Mouse (Mus musculus): ENCODE data around the gene Sypl2. TPM values are rescaled to one million over a fixed set of nuclear protein-coding genes. Genes with fewer than 3 reads are reported as not detected.
"Not testable (repeated sequence)": the region's sequence is repeated elsewhere in the genome, so short reads cannot be mapped to it uniquely, and the experiment has no call there.

Sypl2 gene
- not detected for polyA plus RNA-seq (2021)

- CTCF ChIA-PET, result no interaction called here
- in situ Hi-C loops (cut with MboI; ENCODE audit: low pct_unique_long_range_greater_than_20kb), result no loop called here
- POLR2A ChIA-PET, result no interaction called here
- DNase-seq (ENCODE audit: low read depth, low spot score) (no peak), ATAC-seq (no peak)
- no peak for TF ChIP-seq CTCF (IDR thresholded peaks at IDR 0.05)
- peaks cover 74% of the 10 kb centered on the region for H3K27me3 ChIP-seq
These were observed at the start of gene Sypl2 for GRCm38 (mm10) chr3:108226558-108227350. Sypl2 (minus strand) TSS chr3:108226648.

GRCm38 (mm10) chr3:108259319-108259718 is 32.9 kb upstream of the Sypl2 start:
- TF ChIP-seq CTCF (IDR thresholded peaks at IDR 0.05), result no peak
- in situ Hi-C loops (cut with MboI; ENCODE audit: low pct_unique_long_range_greater_than_20kb), result no loop called here
- H3K27me3 ChIP-seq, result no peaks in the 10 kb centered on the region
- ChIA-PET CTCF (interaction anchor here (1.0 to 4.2 kb wide), 5 partner anchors 8 to 130 kb away, joined by 3 to 11 read pairs (median 3); partner anchors contain the start of gene Cyb561d1), POLR2A (interaction anchor here (0.7 kb wide), 1 partner anchor 586 kb away, joined by 3 read pairs; no protein-coding TSS in a partner anchor)
- DNase-seq (ENCODE audit: low read depth, low spot score) (no peak), ATAC-seq (no peak)

GRCm38 (mm10) chr3:108257831-108258500 is 31.5 kb upstream of the Sypl2 start:
- ChIA-PET POLR2A (interaction anchor here (0.6 to 1.6 kb wide), 3 partner anchors 37 to 76 kb away, joined by 3 to 4 read pairs (median 3); no protein-coding TSS in a partner anchor), CTCF (interaction anchor here (1.2 to 4.2 kb wide), 5 partner anchors 12 to 57 kb away, joined by 3 to 11 read pairs (median 3); partner anchors contain the start of gene Cyb561d1)
- no peak for TF ChIP-seq CTCF (IDR thresholded peaks at IDR 0.05)
- DNase-seq (ENCODE audit: low read depth, low spot score) (no peak), ATAC-seq (no peak)
- no peaks in the 10 kb centered on the region for H3K27me3 ChIP-seq
- in situ Hi-C loops (cut with MboI; ENCODE audit: low pct_unique_long_range_greater_than_20kb), result no loop called here

DNA sequence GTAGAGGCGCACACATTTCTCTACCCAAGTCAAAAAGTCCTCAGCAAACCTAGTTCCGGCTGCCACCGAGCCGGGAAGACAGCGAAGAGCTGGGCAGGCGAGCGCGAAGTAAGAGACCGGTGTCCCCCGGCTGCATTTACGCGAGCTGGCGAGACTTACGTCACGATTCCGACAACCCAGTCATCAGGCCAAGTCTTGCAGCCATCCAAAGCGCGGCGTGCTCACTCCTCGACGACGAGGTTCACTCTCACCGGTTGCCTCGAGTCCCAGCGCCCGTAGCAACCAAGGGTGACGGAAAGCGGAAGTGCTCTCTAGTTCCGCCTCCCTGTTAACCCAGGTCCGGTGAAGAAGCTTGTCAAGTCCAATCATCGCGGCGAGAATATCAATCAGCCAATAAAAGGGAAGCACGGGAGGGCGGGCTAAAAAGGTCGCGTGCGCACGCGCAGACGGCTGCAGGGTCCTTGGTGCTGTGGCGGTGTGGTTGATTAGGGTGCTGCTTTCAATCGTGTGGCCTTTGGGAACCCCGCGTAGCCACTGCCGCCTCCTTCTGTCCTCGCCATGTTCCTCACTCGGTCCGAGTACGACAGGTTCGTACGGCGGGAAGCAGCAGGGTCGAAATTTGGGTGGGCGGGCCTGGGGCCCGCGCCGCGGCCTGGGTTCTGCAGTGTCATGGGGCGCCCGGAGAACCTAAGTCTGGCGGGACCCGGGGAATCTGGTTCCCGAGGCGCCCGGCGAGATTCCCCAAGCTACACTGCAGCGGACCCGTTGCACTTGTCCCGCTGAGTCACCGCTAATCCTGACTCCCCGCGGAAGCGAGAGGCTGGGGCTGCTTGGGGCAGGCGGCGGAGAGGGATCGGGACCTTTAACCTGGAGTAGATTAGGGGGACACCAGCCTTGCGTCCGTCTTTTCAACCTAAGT is 30.5 kb upstream of the Sypl2 start, which contains the start of gene Psma5:
Gene Psma5 (plus strand): TSS at position 208 of the 919 bp plus-strand sequence.
- ATAC-seq (peak; percentile 98), DNase-seq (ENCODE audit: low read depth, low spot score) (peak; percentile 96)
- POLR2A ChIA-PET, result interaction anchor here (0.6 to 1.6 kb wide), 7 partner anchors 9 to 92 kb away, joined by 3 to 6 read pairs (median 4); partner anchors contain the start of genes Atxn7l2 and Cyb561d1
- no peak for TF ChIP-seq CTCF (IDR thresholded peaks at IDR 0.05)
- in situ Hi-C loops (cut with MboI; ENCODE audit: low pct_unique_long_range_greater_than_20kb), result no loop called here
- CTCF ChIA-PET, result interaction anchor here (1.0 to 4.2 kb wide), 7 partner anchors 13 to 93 kb away, joined by 3 to 11 read pairs (median 4); no protein-coding TSS in a partner anchor
- H3K27me3 ChIP-seq, result no peaks in the 10 kb centered on the region

DNA sequence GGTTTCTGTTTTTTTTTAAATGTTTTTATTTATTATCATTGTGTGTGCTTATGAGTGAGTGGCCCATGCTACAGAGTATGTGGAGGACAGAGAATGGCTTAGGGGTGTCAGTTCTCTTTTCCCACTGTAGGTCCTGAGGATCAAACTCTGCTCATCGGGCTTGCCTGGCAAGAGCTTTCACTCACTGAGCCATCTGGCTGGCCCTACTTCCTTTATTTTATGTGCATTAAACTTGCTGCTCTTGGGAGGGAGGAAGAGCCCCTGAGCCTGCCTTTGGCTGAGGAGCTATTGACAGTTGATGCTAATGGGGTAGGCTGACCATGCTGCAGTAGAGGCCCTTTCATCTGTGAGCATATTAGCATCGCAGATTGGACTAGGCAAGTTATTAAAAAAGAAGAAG is 20.4 kb upstream of the Sypl2 start:
- ChIA-PET POLR2A (interaction anchor here (0.6 kb wide), 1 partner anchor 82 kb away, joined by 4 read pairs; no protein-coding TSS in a partner anchor), CTCF (no interaction called here)
- TF ChIP-seq CTCF (IDR thresholded peaks at IDR 0.05), result no peak
- in situ Hi-C loops (cut with MboI; ENCODE audit: low pct_unique_long_range_greater_than_20kb), result no loop called here
- no peak for ATAC-seq
- DNase-seq (ENCODE audit: low read depth, low spot score), result no peak
- peaks cover 5% of the 10 kb centered on the region for H3K27me3 ChIP-seq

DNA sequence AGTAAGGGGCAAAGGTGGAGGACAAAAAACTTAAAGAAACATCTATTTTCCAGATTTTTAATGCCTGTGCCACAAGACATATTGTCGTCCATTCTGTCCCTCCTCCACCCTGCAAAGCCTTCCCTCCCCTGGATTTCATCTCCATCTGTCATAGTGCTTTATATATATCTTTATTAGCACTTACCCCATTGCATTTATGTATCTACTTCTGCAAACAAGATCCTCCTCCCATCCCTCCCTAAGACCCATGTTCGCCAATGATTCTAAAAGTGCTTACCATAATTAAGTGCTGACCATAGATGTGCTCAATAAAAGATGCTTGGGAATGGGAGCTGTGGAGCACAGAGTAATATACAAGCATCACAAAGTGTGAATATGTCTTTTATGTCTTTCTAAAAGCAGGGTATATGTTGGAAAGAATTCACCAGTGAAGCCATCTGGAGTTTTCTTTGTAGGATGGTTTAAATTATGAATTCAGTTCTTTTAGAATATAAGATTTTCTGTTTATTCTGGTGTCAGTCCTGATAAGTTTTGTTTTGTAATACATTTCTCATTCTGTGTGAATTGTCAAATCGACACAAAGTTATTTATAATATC is 14.9 kb upstream of the Sypl2 start:
- in situ Hi-C loops (cut with MboI; ENCODE audit: low pct_unique_long_range_greater_than_20kb), result no loop called here
- H3K27me3 ChIP-seq, result peaks cover 10% of the 10 kb centered on the region
- no peak for ATAC-seq
- DNase-seq (ENCODE audit: low read depth, low spot score), result no peak
- POLR2A ChIA-PET, result no interaction called here
- no peak for TF ChIP-seq CTCF (IDR thresholded peaks at IDR 0.05)
- CTCF ChIA-PET, result no interaction called here

- DNase-seq (ENCODE audit: low read depth, low spot score); CTCF ChIA-PET; ATAC-seq; in situ Hi-C loops (cut with MboI; ENCODE audit: low pct_unique_long_range_greater_than_20kb); POLR2A ChIA-PET: not testable (repeated sequence)
- peak; percentile 65 for TF ChIP-seq CTCF (IDR thresholded peaks at IDR 0.05)
- peaks cover 19% of the 10 kb centered on the region for H3K27me3 ChIP-seq
These were observed 11.1 kb upstream of the Sypl2 start for GRCm38 (mm10) chr3:108237474-108238102.

DNA sequence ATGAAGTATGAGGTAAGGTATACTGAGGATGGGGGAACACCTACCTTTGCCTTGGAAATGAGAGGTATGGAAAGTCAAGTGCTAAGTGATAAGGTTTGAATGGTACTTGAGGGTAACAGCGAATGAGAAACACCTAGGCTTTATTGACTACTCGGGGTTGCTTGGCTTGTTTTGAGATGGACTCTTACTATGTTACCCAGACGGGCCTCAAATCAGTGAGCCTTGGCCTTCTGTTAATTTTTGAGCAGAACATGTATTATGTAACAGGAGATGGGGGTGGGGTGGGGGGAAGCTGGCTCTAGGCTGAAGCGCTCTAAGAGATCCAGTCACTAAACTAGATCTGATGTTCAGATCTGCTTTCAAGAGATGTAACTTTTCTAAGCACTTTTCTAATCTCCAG is 5.2 kb upstream of the Sypl2 start:
- CTCF ChIA-PET, result interaction anchor here (1.8 kb wide), 1 partner anchor 25 kb away, joined by 6 read pairs; the partner anchor contains the start of gene Psma5
- no peak for TF ChIP-seq CTCF (IDR thresholded peaks at IDR 0.05)
- in situ Hi-C loops (cut with MboI; ENCODE audit: low pct_unique_long_range_greater_than_20kb), result no loop called here
- POLR2A ChIA-PET, result interaction anchor here (1.6 kb wide), 1 partner anchor 21 kb away, joined by 3 read pairs; the partner anchor contains the start of gene Atxn7l2
- peaks cover 50% of the 10 kb centered on the region for H3K27me3 ChIP-seq
- DNase-seq (ENCODE audit: low read depth, low spot score) (no peak), ATAC-seq (no peak)

GRCm38 (mm10) chr3:108227521-108227920 is 1.1 kb upstream of the Sypl2 start:
- DNase-seq (ENCODE audit: low read depth, low spot score) (no peak), ATAC-seq (no peak)
- TF ChIP-seq CTCF (IDR thresholded peaks at IDR 0.05), result no peak
- in situ Hi-C loops (cut with MboI; ENCODE audit: low pct_unique_long_range_greater_than_20kb), result no loop called here
- POLR2A ChIA-PET, result no interaction called here
- CTCF ChIA-PET, result no interaction called here
- H3K27me3 ChIP-seq, result peaks cover 69% of the 10 kb centered on the region

Data from Patski (cell line).